Mouse (Mus musculus) stomach, embryonic 14.5 days (tissue): ENCODE results near the gene Eml2. TPM values are rescaled to one million over a fixed set of nuclear protein-coding genes. Genes with fewer than 3 reads are reported as not detected.

Experiments
- microRNA counts: library from miRNA; unstranded; fragments of <30 nt; microRNA quantifications from one replicate; lab custom pipeline; 2016
- microRNA-seq: library from miRNA; unstranded; fragments of <30 nt; microRNA quantifications from one replicate; pipeline ENCODE4, GENCODE M21; 2016
- polyA plus RNA-seq: library from polyadenylated mRNA; unstranded; fragments of >200 nt; fragmentation: Nextera tagmentation; extraction: Ambion mirVana; gene quantifications from 2 replicates; pipeline ENCODE4 v1.2.1, GENCODE M21; 2014

Eml2 gene
- polyA plus RNA-seq, 1 experiment from 2014 or later, result 4.8 TPM

MicroRNAs within 50 kb of the gene (microRNA counts, 519-probe panel; counts per million panel counts)
- microRNA mmu-miR-330 (lab: Ali Mortazavi, UCI), result not detected

Small RNA genes within 50 kb of the gene (microRNA-seq; reads per million reads assigned to microRNA genes)
- gene Mir330, result 259 reads per million, percentile 59 among the genes with 10 or more reads in this experiment

Other genes starting within 250 kb of the Eml2 start
- gene Nanos2, start 189.0 kb upstream of the Eml2 start, polyA plus RNA-seq, result not detected in 2 replicates
- gene Mypop, start 185.2 kb upstream of the Eml2 start, polyA plus RNA-seq, result 3.0 and 3.5 TPM in 2 replicates
- gene Irf2bp1, start 172.4 kb upstream of the Eml2 start, polyA plus RNA-seq, result 22.7 and 25.5 TPM in 2 replicates
- gene Foxa3, start 152.9 kb upstream of the Eml2 start, polyA plus RNA-seq, result 14.8 and 15.3 TPM in 2 replicates
- 21.7 and 23.7 TPM in 2 replicates for gene Sympk, start 152.0 kb upstream of the Eml2 start, polyA plus RNA-seq
- not detected in 2 replicates for gene Rsph6a, start 121.7 kb upstream of the Eml2 start, polyA plus RNA-seq
- 14.3 and 16.8 TPM in 2 replicates for gene Dmwd, start 100.2 kb upstream of the Eml2 start, polyA plus RNA-seq
- 70.9 and 72.0 TPM in 2 replicates for gene Dmpk, start 92.6 kb upstream of the Eml2 start, polyA plus RNA-seq
- 17.4 and 18.6 TPM in 2 replicates for gene Six5, start 81.8 kb upstream of the Eml2 start, polyA plus RNA-seq
- gene Gm4969, start 58.1 kb upstream of the Eml2 start, polyA plus RNA-seq, result 4.6 and 5.7 TPM in 2 replicates
- 9.1 and 9.5 TPM in 2 replicates for gene Fbxo46, start 56.6 kb upstream of the Eml2 start, polyA plus RNA-seq
- gene Qpctl, start 27.1 kb upstream of the Eml2 start, polyA plus RNA-seq, result 10.9 and 11.3 TPM in 2 replicates
- 143 and 161 TPM in 2 replicates for gene Snrpd2, start 26.7 kb upstream of the Eml2 start, polyA plus RNA-seq
- 1.1 and 1.9 TPM in 2 replicates for gene Gipr, start 10.3 kb upstream of the Eml2 start, polyA plus RNA-seq
- 1.4 and 2.0 TPM in 2 replicates for gene Gpr4, start 36.1 kb downstream of the Eml2 start, polyA plus RNA-seq
- gene Opa3, start 51.9 kb downstream of the Eml2 start, polyA plus RNA-seq, result 37.1 and 42.9 TPM in 2 replicates
- 48.1 and 64.9 TPM in 2 replicates for gene Vasp, start 95.4 kb downstream of the Eml2 start, polyA plus RNA-seq
- gene Ppm1n, start 103.6 kb downstream of the Eml2 start, polyA plus RNA-seq, result 0.15 TPM in 1 of 2 replicates, not detected in the other
- 11.7 and 13.9 TPM in 2 replicates for gene Rtn2, start 106.2 kb downstream of the Eml2 start, polyA plus RNA-seq
- gene Fosb, start 133.6 kb downstream of the Eml2 start, polyA plus RNA-seq, result 0.07 TPM in 1 of 2 replicates, not detected in the other
- 86.0 and 92.8 TPM in 2 replicates for gene Ercc1, start 168.4 kb downstream of the Eml2 start, polyA plus RNA-seq
- gene Cd3eap, start 183.1 kb downstream of the Eml2 start, polyA plus RNA-seq, result 20.5 and 23.9 TPM in 2 replicates
- gene Ppp1r13l, start 183.3 kb downstream of the Eml2 start, polyA plus RNA-seq, result 9.6 and 10.0 TPM in 2 replicates
- 8.8 and 10.3 TPM in 2 replicates for gene Ercc2, start 205.6 kb downstream of the Eml2 start, polyA plus RNA-seq
- gene Klc3, start 227.7 kb downstream of the Eml2 start, polyA plus RNA-seq, result 6.0 and 8.9 TPM in 2 replicates
- 1.7 and 3.2 TPM in 2 replicates for gene Ckm, start 228.4 kb downstream of the Eml2 start, polyA plus RNA-seq